Mouse (Mus musculus): ENCODE results near the gene Mfn2. TPM values are rescaled to one million over a fixed set of nuclear protein-coding genes. Genes with fewer than 3 reads are reported as not detected.

Gene Mfn2
- polyA plus RNA-seq, 1 experiment from 2014 or later = 144 TPM

DNA sequence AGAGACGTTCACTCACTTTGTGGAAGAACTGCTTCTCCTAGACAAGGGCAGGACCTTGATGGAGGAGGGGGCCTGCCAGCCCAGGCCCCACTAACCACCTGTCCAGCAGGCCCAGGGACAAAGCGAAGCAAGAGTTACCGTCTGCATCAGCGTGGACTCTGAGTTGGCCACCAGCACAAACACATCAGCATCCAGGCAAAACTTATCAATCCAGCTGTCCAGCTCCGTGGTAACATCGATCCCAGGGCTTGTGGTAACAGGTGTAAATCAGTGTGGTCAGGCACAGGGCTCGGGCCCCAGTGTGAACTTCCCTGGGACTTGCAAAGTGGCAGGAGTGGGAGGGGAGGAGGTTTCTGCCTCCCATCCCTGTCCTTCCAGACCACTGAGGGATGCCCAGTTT is 17.2 kb downstream of the Mfn2 start:
- H3K27ac ChIP-seq = no peak overlapping the region
- H3K4me1 ChIP-seq (replicated peaks) = peaks cover 8% of the 10 kb centered on the region
- ATAC-seq (replicated peaks; ENCODE audit: insufficient number of reproducible peaks, insufficient read depth, low FRiP score, low read depth) = no peak
- peaks cover 92% of the 10 kb centered on the region for H3K36me3 ChIP-seq
- H3K4me2 ChIP-seq = no peak overlapping the region
- H3K27me3 ChIP-seq = no peaks in the 10 kb centered on the region
- no peak overlapping the region for H3K9ac ChIP-seq
- H3K4me3 ChIP-seq = no peak overlapping the region
- WGBS = 93% methylated on average over 7 of the region's 7 CpGs
- no peaks in the 10 kb centered on the region for H3K9me3 ChIP-seq (replicated peaks)

DNA sequence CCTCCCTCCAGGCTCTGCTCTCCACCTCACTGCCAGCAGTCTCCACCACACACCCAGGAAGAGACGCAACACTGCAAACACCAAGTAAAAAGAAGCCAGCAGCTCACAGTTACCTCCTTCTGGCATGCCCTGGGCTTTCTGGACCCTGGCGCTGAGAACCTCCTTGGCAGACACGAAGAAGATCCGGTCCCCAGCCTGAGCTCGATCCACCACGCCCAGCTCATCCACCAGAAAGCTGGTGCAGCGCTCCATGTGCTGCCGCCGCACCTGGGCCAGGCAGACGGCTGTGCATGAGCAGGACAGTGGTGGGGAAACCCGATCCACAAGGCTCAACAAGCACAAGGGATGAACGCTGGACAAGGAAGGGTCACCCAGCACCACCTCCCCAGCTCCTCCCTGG is 18.3 kb downstream of the Mfn2 start:
- Histone ChIP-seq H3K27me3 (no peaks in the 10 kb centered on the region), H3K4me1 (replicated peaks) (peaks cover 8% of the 10 kb centered on the region), H3K4me2 (no peak overlapping the region), H3K36me3 (peaks cover 93% of the 10 kb centered on the region), H3K4me3 (no peak overlapping the region), H3K27ac (no peak overlapping the region), H3K9ac (no peak overlapping the region), H3K9me3 (replicated peaks) (no peaks in the 10 kb centered on the region)
- no peak for ATAC-seq (replicated peaks; ENCODE audit: insufficient number of reproducible peaks, insufficient read depth, low FRiP score, low read depth)
- 91% methylated on average over 12 of the region's 12 CpGs for WGBS

DNA sequence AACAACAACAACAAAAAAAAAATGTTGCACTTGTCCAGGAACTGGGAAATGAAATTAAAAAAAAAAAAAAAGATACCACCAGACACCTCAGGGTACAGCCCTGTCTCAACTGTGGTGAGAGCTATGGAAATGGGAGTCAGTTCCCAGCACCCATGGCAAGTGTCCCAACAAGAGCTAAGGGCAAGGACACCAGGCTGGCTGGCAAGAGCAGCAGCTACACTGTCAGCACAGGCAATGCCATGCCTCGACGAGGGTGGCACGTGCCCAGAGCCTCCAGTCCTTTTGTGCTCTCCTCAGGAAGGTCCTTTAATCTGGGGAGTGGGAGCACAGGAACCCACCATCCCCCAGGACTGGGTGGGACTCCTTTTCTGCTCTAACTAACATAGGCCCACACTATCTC is 20.4 kb downstream of the Mfn2 start:
- Histone ChIP-seq H3K27me3 (no peaks in the 10 kb centered on the region), H3K36me3 (peaks cover 95% of the 10 kb centered on the region), H3K9me3 (replicated peaks) (no peaks in the 10 kb centered on the region), H3K27ac (no peak overlapping the region), H3K4me3 (no peak overlapping the region), H3K4me2 (no peak overlapping the region), H3K4me1 (replicated peaks) (peaks cover 5% of the 10 kb centered on the region), H3K9ac (no peak overlapping the region)
- 93% methylated on average over 3 of the region's 3 CpGs for WGBS
- no peak for ATAC-seq (replicated peaks; ENCODE audit: insufficient number of reproducible peaks, insufficient read depth, low FRiP score, low read depth)

DNA sequence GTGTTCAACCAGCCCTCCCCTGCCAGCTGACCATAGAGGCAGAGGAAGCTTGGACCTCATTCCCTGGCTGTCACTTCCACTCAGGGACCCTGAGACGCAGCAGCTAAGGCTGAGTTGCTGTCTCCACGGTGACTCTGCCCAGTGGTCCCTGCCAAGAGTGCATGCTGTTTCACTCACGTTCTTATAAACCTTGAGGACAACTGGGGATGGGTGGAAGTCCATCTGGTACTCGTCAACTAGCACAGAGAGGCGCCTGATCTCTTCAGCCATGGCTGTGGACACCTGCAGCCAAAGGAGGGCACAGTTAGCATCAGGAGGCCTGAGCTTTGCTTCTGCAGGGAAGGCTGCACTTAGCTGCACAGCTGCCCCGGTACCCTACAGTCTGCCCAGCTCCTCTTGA is 21.5 kb downstream of the Mfn2 start:
- Histone ChIP-seq H3K4me3 (no peak overlapping the region), H3K9me3 (replicated peaks) (no peaks in the 10 kb centered on the region), H3K4me2 (no peak overlapping the region), H3K36me3 (peaks cover 95% of the 10 kb centered on the region), H3K27ac (no peak overlapping the region), H3K27me3 (no peaks in the 10 kb centered on the region), H3K9ac (no peak overlapping the region), H3K4me1 (replicated peaks) (peaks cover 5% of the 10 kb centered on the region)
- no peak for ATAC-seq (replicated peaks; ENCODE audit: insufficient number of reproducible peaks, insufficient read depth, low FRiP score, low read depth)
- WGBS = 64% methylated on average over 6 of the region's 6 CpGs

DNA sequence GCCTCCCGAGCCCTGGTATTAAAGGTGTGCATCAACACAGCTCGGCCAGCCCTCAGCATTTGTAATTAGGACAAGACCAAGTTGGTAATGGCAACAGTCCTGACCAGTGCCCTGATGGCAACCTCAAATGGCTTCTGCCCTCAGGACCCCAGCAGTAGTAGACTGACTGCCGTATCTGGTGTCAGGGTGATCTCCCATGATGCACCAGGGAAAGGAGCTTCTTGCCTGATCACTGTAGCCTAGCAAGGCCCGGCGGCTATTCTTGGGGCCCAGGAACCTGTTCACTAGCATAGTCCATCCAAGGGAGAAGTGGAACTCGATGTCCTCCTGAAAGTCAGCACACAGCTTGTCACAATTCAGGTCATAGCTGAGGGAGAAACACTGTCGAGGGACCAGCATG is 22.7 kb downstream of the Mfn2 start:
- Histone ChIP-seq H3K4me3 (no peak overlapping the region), H3K36me3 (peaks cover 93% of the 10 kb centered on the region), H3K27ac (no peak overlapping the region), H3K27me3 (no peaks in the 10 kb centered on the region), H3K9ac (no peak overlapping the region), H3K4me2 (no peak overlapping the region), H3K4me1 (replicated peaks) (peaks cover 5% of the 10 kb centered on the region), H3K9me3 (replicated peaks) (no peaks in the 10 kb centered on the region)
- no peak for ATAC-seq (replicated peaks; ENCODE audit: insufficient number of reproducible peaks, insufficient read depth, low FRiP score, low read depth)
- 88% methylated on average over 7 of the region's 7 CpGs for whole genome bisulfite sequencing

DNA sequence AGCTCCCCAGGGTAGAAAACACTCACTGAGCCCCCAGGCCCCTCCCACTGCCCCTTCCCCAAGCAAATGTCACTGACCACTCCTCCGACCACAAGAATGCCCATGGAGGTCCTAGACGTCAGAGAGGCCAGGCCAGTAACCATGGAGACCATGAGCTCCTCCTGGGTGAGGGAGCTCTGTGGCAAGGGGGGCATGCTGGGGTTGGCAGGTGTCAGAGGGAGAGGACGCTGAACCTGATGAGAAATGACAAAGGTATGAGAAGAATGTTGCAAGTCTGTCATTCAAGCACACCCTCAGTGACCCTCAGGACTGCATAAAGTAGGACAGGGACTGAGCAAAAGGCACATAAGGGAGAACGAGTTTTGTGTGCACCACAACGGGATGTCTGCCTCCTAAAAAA is 24.6 kb downstream of the Mfn2 start:
- H3K36me3 ChIP-seq = peaks cover 93% of the 10 kb centered on the region
- 0 out of 2 replicates have a peak, but pooled peaks have one; percentile 20 for ATAC-seq (replicated peaks; ENCODE audit: insufficient number of reproducible peaks, insufficient read depth, low FRiP score, low read depth)
- H3K4me2 ChIP-seq = no peak overlapping the region
- no peaks in the 10 kb centered on the region for H3K27me3 ChIP-seq
- no peak overlapping the region for H3K27ac ChIP-seq
- H3K9ac ChIP-seq = no peak overlapping the region
- peaks cover 5% of the 10 kb centered on the region for H3K4me1 ChIP-seq (replicated peaks)
- H3K9me3 ChIP-seq (replicated peaks) = no peaks in the 10 kb centered on the region
- 41% methylated on average over 5 of the region's 5 CpGs for WGBS
- H3K4me3 ChIP-seq = no peak overlapping the region

DNA sequence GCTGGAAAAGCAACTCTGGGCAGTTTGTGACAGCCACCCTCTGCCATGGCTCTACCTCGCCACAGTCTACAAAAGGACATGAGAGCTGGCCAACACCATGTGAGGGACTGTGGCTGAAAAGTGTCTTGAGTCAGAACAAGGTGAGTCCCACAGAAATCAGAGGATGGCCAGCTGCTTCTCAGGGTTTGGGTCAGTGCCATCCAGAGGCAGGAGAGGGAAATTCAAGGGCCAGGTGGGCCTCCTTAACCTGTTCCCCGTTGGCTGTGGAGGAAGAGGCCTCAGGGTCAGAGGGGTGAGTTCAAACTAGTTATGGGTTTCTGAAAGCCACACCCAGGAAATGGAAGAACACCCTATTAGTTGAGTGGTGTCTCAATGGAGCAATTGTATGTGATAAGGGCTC is 25.0 kb downstream of the Mfn2 start:
- Histone ChIP-seq H3K4me1 (replicated peaks) (peaks cover 5% of the 10 kb centered on the region), H3K27ac (no peak overlapping the region), H3K4me3 (no peak overlapping the region), H3K27me3 (no peaks in the 10 kb centered on the region), H3K9me3 (replicated peaks) (no peaks in the 10 kb centered on the region), H3K4me2 (no peak overlapping the region), H3K9ac (no peak overlapping the region), H3K36me3 (peaks cover 93% of the 10 kb centered on the region)
- ATAC-seq (replicated peaks; ENCODE audit: insufficient number of reproducible peaks, insufficient read depth, low FRiP score, low read depth) = 0 out of 2 replicates have a peak, but pooled peaks have one; percentile 6
- WGBS = 71% methylated on average over 2 of the region's 2 CpGs

DNA sequence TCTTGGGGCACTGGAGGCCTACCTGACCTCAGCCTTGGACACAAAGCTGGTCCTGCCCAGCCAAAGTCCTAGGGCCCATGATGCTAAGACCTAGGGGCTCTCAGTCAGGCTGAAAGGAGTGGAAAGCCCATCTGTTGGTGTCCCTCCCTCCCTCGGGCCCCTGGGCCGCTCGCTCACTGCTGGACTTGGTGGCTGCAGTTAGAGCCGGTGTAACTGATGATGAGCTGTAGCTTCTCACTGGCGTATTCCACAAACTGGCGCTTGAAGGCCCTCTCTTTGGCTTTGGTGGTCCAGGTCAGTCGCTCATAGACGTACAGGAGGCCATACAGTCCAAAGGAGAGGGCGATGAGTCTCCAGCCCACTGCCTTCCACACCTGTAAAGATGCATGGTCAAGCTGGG is 26.0 kb downstream of the Mfn2 start:
- Histone ChIP-seq H3K27ac (no peak overlapping the region), H3K4me2 (no peak overlapping the region), H3K27me3 (no peaks in the 10 kb centered on the region), H3K9me3 (replicated peaks) (no peaks in the 10 kb centered on the region), H3K9ac (no peak overlapping the region), H3K36me3 (peaks cover 94% of the 10 kb centered on the region), H3K4me1 (replicated peaks) (peaks cover 5% of the 10 kb centered on the region), H3K4me3 (no peak overlapping the region)
- no peak for ATAC-seq (replicated peaks; ENCODE audit: insufficient number of reproducible peaks, insufficient read depth, low FRiP score, low read depth)
- WGBS = 95% methylated on average over 9 of the region's 9 CpGs

DNA sequence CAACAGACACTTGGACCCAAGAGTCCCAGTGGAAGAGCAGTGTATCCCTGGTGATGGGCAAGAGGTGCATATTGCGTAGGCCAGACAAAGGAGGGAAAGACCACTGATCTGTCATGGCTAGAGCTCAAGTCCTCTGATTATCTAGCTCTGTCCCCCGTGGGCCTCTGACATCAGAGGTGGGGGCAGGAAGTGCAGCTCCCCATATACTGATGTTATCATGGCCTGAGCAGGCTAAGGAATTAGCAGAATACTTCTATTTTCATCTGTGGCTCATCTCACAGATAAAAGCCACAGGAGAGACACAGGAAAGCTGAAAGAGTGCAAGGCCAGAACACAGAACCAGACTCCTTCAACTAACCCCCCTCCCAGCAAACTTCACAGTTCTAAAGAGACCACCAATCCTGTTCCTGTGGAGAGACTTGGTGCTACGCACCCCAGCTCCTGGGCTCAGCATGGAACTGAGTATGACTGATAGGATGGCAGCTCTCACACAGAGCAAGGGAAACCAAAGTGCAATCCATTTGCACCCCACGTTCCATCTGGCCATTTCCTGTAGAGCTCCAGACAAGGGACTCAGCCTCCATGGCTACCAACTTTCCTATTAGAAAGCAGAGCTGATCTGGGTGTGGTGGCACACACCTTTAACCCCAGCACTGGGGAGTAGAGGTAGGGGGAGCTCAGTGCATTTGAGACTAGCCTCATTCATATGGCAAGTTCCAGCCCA is 28.5 kb downstream of the Mfn2 start:
- Histone ChIP-seq H3K27ac (no peak overlapping the region), H3K9ac (no peak overlapping the region), H3K4me3 (no peak overlapping the region), H3K27me3 (no peaks in the 10 kb centered on the region), H3K9me3 (replicated peaks) (no peaks in the 10 kb centered on the region), H3K4me1 (replicated peaks) (peaks cover 8% of the 10 kb centered on the region), H3K36me3 (peaks cover 90% of the 10 kb centered on the region), H3K4me2 (no peak overlapping the region)
- no peak for ATAC-seq (replicated peaks; ENCODE audit: insufficient number of reproducible peaks, insufficient read depth, low FRiP score, low read depth)
- WGBS = 78% methylated on average over 4 of the region's 4 CpGs

DNA sequence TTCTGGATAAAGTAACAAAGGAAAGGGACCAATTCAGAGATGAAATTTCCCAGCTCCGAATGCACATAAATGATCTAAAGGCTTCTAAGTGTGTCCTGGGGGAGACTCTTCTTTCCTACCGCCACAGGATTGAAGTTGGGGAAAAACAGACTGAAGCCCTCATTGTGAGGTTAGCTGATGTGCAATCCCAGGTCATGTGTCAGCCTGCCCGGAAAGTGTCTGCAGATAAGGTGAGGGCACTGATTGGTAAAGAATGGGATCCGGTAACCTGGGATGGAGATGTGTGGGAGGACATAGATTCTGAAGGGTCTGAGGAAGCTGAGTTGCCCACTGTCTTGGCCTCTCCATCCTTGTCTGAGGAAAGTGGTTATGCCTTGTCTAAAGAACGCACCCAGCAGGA is 35.3 kb downstream of the Mfn2 start:
- H3K27ac ChIP-seq = peak overlapping the region; percentile 72
- H3K27me3 ChIP-seq = no peaks in the 10 kb centered on the region
- peak overlapping the region; percentile 65 for H3K4me3 ChIP-seq
- peak overlapping the region; percentile 65 for H3K9ac ChIP-seq
- H3K36me3 ChIP-seq = peaks cover 38% of the 10 kb centered on the region
- H3K9me3 ChIP-seq (replicated peaks) = no peaks in the 10 kb centered on the region
- H3K4me2 ChIP-seq = peak overlapping the region; percentile 82
- no peak for ATAC-seq (replicated peaks; ENCODE audit: insufficient number of reproducible peaks, insufficient read depth, low FRiP score, low read depth)
- WGBS = 10% methylated on average over 5 of the region's 5 CpGs
- H3K4me1 ChIP-seq (replicated peaks) = peaks cover 25% of the 10 kb centered on the region

DNA sequence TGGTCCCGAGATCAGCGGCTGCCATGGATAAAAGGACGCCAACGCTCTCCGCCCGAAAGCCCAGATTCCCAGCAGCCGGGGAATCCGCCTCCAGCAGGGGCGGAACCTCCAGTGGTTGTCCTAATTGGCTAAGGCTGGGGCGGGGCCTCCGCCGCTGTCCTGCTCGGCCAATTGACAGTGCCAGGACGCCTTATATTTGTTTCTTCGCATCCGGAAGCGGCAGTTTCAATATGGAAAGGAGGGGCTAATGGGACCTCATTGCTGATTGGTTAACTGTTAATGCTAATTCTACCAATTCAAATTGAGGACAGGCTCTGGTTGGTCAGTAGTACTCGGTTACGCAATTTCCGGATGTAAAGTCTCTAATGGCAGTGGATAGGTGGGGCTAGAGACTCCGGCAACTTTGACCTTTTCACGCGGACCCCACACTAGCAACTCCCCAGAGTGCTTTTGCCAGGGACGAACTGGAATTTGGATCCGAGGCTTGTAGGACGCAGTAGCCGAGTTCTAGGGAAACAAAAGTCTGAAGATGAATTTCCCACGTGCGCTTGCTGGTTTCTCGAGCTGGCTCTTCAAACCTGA is 36.0 kb downstream of the Mfn2 start, which contains the start of the genes Miip and Fv1:
TSS of gene Miip (minus strand) at position 367 of the 582 bp plus-strand sequence.
TSS of gene Fv1 (plus strand) at position 530 of the 582 bp plus-strand sequence.
- H3K27ac ChIP-seq = peak within 1 kb of the TSS; percentile 83
- H3K27me3 ChIP-seq = no peaks in the 10 kb centered on the region
- H3K4me2 ChIP-seq = peak within 1 kb of the TSS; percentile 82
- WGBS = under 1% methylated on average over 30 of the region's 30 CpGs
- H3K36me3 ChIP-seq = peaks cover 36% of the 10 kb centered on the region
- H3K9ac ChIP-seq = peak within 1 kb of the TSS; percentile 72
- H3K4me1 ChIP-seq (replicated peaks) = peaks cover 25% of the 10 kb centered on the region
- H3K9me3 ChIP-seq (replicated peaks) = no peaks in the 10 kb centered on the region
- H3K4me3 ChIP-seq = peak within 1 kb of the TSS; percentile 65
- peak; percentile 96 for ATAC-seq (replicated peaks; ENCODE audit: insufficient number of reproducible peaks, insufficient read depth, low FRiP score, low read depth)

All from heart, embryonic 15.5 days (tissue).